Mouse (Mus musculus) neutrophil, adult 5-6 weeks (primary cell): Measurements from ENCODE around the gene Cd52. TPM values are rescaled to one million over a fixed set of nuclear protein-coding genes. Genes with fewer than 3 reads are reported as not detected.
"Not testable (repeated sequence)": the region's sequence is repeated elsewhere in the genome, so short reads cannot be mapped to it uniquely, and the experiment has no call there.

ENCODE experiments used
- ATAC-seq: fragments of 151-379, 151-347 bp; 2 replicates; pipeline ENCODE4 v1.8.0; 2017; ENCODE audit warnings: mild to moderate bottlenecking, moderate TSS enrichment; ENCODE audit not compliant: insufficient number of reproducible peaks, poor library complexity, low FRiP score, severe bottlenecking; ENCODE audit errors: extremely low read depth
- total RNA-seq: library from RNA; stranded (forward); fragments of 200-1000 nt; gene quantifications from 2 replicates; pipeline ENCODE4 v1.2.3, GENCODE M21; 2017

The Cd52 gene
- total RNA-seq = 2,308 and 2,325 TPM in 2 replicates

- peak; percentile 48 for ATAC-seq
Measured at GRCm38 (mm10) chr4:134094923-134095547, at the start of gene Cd52. TSS of gene Cd52 (minus strand) at chr4:134095082.

- not testable (repeated sequence) for ATAC-seq
Measured at GRCm38 (mm10) chr4:134144297-134144696, 49.4 kb upstream of the Cd52 start.

DNA sequence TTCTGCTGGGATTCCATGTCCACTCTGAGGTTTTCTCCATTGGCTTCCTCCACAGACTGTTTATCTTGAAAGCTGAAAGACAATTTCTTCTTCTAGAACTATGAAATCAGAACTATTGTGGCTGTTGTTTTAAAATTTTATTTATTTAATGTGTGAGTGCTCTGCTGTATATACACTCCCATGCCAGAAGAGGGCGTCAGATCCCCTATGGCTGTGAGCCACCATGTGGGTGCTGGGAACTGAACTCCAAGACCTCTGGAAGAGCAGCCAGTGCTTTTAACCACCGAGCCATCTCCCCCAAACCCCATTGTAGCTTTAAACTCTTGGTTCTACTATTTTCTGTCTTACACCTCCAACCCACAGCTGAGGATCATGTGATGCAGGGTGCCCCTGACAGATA lies 44.0 kb upstream of the Cd52 start:
- no peak for ATAC-seq

DNA sequence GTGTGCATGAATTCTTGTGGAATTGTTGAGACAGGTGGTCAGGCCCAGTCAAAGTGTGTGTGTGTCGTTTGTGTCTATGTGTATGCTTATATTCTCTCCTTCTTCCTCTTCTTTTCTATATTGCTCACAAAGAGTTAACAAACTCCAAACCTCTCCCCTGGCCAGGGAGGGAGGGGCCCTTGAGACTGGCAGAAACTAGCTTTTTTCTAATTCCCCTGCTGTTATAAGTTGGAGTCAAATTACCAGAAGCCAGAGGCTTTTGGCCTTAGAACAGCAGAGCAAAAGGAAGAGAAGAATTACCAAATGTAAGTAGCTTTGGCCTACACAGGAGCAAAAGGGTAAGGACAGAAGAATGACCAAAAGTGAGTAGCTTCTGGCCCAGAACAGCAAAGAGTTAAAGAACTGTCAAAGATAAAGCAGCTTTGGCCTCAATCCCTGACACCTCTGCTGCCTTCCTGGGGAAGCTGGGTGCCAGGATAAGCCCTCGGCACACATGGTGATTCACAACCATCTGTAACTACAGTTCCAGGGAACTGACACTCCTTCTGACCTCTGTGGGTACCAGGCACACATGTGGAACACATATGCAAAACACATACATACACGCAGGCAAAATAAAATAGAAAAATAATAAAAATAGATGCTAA lies 41.5 kb upstream of the Cd52 start:
- ATAC-seq = no peak

DNA sequence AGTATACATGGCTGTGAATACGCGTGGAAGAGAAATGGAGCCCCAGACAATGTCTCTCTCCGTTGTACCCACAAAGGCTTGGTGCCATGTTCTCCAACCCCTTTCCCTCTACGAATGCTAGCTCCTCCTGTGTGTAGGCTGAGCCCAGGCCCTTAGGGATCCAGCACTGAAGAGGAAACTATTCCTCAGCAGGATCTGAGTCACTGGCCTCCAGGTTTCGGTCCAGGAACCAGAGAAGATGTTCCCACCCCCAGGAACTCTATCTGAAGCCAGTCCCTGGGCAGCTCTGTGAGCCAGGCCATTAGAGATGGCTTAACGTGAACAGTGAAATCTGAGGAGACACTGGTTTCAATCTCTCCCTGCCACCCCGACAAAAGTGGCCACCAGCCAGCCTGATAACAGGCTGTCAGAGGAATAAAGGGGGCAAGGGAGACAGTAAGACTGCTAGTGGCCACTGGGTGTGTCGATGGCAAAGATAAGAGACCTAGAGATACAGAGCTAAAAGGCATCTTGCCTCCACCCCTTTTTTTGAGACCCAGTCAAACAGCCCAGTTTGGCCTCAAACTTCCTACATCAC lies 37.7 kb upstream of the Cd52 start:
- no peak for ATAC-seq

DNA sequence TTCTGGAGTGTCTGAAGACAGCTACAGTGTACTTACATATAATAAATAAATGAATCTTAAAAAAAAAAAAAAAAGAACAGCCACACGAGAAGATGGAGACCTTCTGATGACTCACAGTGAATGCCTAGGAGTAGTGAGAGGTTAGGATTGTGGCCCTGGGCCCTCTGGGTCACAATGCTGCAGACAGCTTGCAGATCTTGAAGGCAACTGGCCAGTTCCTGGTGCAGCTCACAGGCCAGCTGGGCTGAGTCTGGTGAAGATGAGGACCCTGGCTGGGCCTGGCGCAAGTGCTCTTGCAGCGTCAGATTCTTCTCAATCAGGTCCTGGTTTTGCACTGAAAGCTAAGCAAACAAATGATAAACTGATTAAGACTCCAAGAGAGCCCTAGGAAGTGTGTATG lies 37.2 kb upstream of the Cd52 start:
- ATAC-seq = no peak

- ATAC-seq = peak; percentile 21; the same call in 1 of the 2 replicates
Measured at GRCm38 (mm10) chr4:134129482-134129881, 34.6 kb upstream of the Cd52 start.

DNA sequence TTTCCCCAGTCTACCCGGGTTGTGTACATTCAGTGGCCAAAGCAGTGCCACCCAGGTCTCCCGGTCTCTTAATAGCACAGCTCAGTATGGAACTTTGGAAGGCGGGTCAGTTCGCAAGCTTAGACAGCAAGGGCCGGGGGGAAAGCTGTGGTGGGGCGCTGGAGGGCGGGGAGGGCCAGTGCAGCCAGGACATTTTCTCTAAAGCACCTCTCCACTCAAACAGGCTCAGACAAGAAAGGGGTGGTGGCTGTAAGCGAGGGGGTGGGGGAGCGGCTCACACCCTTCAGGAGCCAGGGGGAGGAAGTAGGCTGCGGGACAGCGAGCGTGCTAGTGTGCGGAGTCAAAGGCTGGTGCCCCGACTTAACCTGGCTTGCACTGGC lies 34.1 kb upstream of the Cd52 start:
- peak; percentile 30; the same call in 1 of the 2 replicates for ATAC-seq

DNA sequence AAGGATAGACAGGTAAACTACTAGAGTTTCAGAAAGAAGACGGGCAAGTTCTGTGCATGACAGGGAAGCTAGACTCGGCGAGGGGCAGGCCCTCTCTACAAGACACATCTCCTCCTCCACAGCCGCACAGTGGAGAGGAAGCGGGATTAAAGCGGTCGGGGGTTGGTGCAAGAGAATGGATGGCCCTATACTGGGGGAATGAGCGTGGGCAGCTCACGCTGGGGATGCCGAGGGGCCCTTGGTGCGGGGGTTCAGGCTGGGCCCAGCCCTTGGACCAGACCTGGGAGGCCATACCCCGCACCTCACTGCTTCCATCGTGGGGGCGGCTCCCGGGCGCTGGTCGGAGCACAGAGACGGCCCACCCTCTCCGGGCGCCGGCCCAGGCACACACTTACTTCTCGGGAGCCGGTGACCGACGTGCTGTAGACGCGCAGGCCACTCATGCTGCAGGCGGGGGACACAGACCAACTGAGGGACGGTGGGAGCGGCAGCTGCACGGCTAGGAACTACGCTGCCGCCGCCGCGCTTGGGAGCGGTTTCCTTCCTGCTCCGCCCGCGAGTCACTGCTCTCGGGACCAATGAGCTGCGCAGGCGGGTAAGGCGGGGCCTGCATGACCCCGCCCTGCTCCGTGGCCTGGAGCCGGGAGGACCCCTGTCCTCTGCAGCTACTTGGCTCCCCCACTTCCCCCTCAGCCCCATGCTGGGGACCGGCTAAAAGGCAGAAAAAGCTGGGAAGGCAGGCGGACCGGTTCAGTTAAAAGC lies 33.5 kb upstream of the Cd52 start, which contains the start of gene Sh3bgrl3:
Sh3bgrl3 (minus strand) TSS at position 569 of the 762 bp plus-strand sequence.
- peak; percentile 69 for ATAC-seq

DNA sequence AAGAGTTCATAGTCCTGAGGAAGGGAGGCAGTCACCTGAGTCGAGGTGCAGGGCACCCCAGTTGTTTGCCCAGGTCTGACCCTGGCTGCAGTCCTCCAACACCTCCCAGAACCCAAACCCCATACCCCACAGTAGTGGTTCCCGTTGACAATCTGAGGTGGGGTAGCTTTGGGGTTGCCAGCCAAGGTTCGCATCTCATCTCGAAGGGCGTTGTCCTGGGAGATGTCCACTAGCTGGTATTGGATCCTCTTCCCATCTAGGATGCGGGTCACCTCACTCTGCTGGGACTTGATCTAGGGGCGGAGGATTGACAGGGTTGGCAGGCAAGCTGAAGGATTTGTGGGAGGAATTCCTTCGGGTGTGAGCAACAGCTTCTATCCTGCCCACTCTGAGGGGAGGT lies 32.9 kb upstream of the Cd52 start:
- no peak for ATAC-seq

- no peak for ATAC-seq
Measured at GRCm38 (mm10) chr4:134127121-134127455, 32.2 kb upstream of the Cd52 start.

GRCm38 (mm10) chr4:134126300-134127120 lies 31.6 kb upstream of the Cd52 start:
- no peak for ATAC-seq

GRCm38 (mm10) chr4:134125383-134126060 lies 30.6 kb upstream of the Cd52 start:
- ATAC-seq = no peak

- peak; percentile 43; the same call in 1 of the 2 replicates for ATAC-seq
Measured at GRCm38 (mm10) chr4:134123680-134124551, 29.0 kb upstream of the Cd52 start.

DNA sequence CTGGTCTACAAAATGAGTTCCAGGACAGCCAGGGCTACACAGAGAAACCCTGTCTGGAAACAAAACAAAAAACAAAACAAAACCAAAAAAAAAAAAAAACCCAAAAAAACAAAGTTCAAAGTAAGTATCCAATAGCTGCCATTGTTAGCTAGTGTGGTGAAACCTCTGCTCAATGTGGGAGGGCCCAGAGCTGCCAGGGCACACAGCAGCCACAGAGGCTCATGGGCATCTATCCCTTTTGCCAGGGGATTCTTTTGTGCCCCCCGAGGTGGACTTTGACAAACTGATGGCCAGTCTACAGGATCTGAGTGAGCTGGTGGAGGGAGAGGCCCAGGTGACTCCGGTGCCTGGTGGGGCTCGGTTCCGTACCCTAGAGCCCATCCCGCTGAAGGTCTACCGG lies 28.3 kb upstream of the Cd52 start:
- ATAC-seq = no peak

- ATAC-seq = no peak
Measured at GRCm38 (mm10) chr4:134122281-134122680, 27.4 kb upstream of the Cd52 start.

GRCm38 (mm10) chr4:134121571-134121970 lies 26.7 kb upstream of the Cd52 start:
- ATAC-seq = peak; percentile 22; the same call in 1 of the 2 replicates
